Mouse (Mus musculus) CD4-positive, CD25-positive, alpha-beta regulatory T cell, adult 2 months (primary cell): ENCODE measurements around the gene Ssrp1.

Experiments used
- DNase-seq: peaks from one replicate; pipeline ENCODE4 v3.0.0-alpha.2; 2012; ENCODE audit warnings: low read depth, low spot score

Gene Ssrp1

GRCm38 (mm10) chr2:85073751-85074150 is 36.7 kb downstream of the Ssrp1 start:
- no peak for DNase-seq

GRCm38 (mm10) chr2:85088716-85089646 is 51.9 kb downstream of the Ssrp1 start:
- DNase-seq = no peak

- DNase-seq = no peak
These were observed 54.3 kb downstream of the Ssrp1 start for GRCm38 (mm10) chr2:85091325-85091724.

GRCm38 (mm10) chr2:85093376-85093775 is 56.3 kb downstream of the Ssrp1 start:
- DNase-seq = no peak

GRCm38 (mm10) chr2:85095906-85096305 is 58.9 kb downstream of the Ssrp1 start:
- no peak for DNase-seq
